Mouse (Mus musculus): ENCODE results near the gene Mob3a.

DNA sequence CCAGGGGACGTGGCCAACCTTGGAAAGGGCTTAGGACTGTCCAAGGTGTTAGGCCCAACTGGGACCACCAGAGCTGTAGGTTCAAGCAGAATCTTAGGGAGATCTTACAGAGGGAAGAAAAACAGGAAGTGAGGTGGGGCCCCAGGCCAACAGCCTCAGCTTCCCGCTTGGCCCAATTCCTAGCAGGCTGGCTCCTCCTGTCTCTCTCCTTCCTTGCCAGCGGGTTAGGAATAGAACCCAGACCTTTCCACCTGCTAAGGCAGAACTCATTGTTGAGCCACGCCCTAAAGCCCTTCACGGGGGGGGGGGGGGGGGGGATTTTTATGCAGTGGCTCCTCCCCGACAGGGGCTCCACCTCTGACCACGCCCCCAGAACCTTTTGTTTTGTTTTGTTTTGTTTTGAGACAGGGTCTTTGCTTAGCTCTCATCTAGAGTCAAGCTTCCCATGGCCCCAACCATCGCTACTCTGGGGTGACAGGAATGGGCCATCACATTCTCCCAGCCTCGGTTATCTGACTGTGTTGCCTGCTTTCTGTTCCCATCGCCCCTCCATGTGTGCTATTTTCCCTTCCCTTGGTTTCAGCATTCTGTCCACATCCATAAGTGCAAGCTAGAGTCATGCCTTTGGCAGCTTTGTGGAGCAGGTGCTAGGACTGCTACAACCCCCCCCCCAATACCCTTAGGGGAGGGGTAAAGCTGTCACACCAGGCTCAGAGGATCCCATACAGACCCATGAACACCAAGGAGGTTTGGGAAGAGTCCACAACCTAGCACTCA lies 23.0 kb downstream of the Mob3a start:
- TF ChIP-seq ZC3H11A (IDR thresholded peaks at IDR 0.05; ENCODE audit: borderline replicate concordance, low read depth, low read length) (no peak), CHD2 (IDR thresholded peaks at IDR 0.05; ENCODE audit: low read depth, low read length) (no peak), MAFK (IDR thresholded peaks at IDR 0.05; ENCODE audit: insufficient read depth, low read depth, low read length) (no peak), HCFC1 (IDR thresholded peaks at IDR 0.05; ENCODE audit: borderline replicate concordance, insufficient read depth, low read length) (no peak)

Data from ES-E14 (cell line).